In the genomic region with DNA sequence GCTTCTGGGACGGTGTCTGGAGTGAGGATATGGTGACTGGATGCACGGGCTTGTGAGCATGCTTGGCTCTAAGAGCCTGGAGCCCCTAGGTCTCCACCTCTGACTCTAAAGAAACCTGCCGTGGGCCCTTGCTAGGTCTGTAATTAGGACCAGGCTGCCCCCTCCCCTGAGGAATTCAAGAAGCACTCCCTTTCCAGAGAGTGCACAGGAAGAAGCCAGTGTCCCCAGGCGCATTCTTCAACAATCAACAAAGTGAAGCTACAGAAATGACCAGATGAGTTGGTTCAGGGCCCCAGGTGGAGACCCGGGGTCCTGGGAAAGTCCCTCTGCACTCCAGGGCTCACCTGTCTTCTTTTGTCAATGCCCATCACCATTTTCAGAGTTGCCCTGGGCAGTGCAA, we compare ENCODE assay signal across 27 mouse cellular contexts. TPM values are rescaled to one million over a fixed set of nuclear protein-coding genes. Genes with fewer than 3 reads are reported as not detected.
"Had no signal": no experiment of that assay in that cellular context is flagged by ENCODE, and none has a peak within 500 bp of the region (broad histone marks: within the 10 kb centered on the region; RNA-seq: fewer than 3 reads in every experiment).

No protein-coding gene starts in this region.

- ATAC-seq: liver, embryonic 12.5 days; midbrain, embryonic 15.5 days had no signal

- H3K36me3 ChIP-seq: limb, embryonic 12.5 days; limb, embryonic 15.5 days; liver, embryonic 12.5 days; liver, embryonic 15.5 days; lung, embryonic 15.5 days; midbrain, embryonic 12.5 days; midbrain, embryonic 15.5 days; neural tube, embryonic 13.5 days; stomach, embryonic 15.5 days had no signal

- H3K4me1 ChIP-seq: liver, embryonic 12.5 days; liver, embryonic 15.5 days; stomach, embryonic 15.5 days had no signal

- H3K9me3 ChIP-seq: limb, embryonic 12.5 days; limb, embryonic 15.5 days; liver, embryonic 12.5 days; liver, embryonic 15.5 days; lung, embryonic 15.5 days; megakaryocyte, embryonic 14.5 days; midbrain, embryonic 12.5 days; midbrain, embryonic 15.5 days; neural tube, embryonic 13.5 days; stomach, embryonic 15.5 days had no signal

- H3K27me3 ChIP-seq: liver, embryonic 12.5 days; lung, embryonic 15.5 days; stomach, embryonic 15.5 days had no signal

- DNase-seq: kidney, postnatal 25 days; left cerebral cortex, postnatal 4 days; lung, adult 18-20 months; lung, postnatal 10 days; lung, postnatal 36 days; retina, postnatal 1 day; right cerebral cortex, postnatal 25 days; spleen, adult 18-20 months; thymus, postnatal 25 days had no signal

- H3K4me2 ChIP-seq: limb, embryonic 12.5 days; limb, embryonic 15.5 days; liver, embryonic 12.5 days; liver, embryonic 15.5 days; lung, embryonic 15.5 days; midbrain, embryonic 12.5 days; midbrain, embryonic 15.5 days; neural tube, embryonic 13.5 days; stomach, embryonic 15.5 days had no signal

- H3K9ac ChIP-seq: limb, embryonic 12.5 days; limb, embryonic 15.5 days; liver, embryonic 12.5 days; liver, embryonic 15.5 days; lung, embryonic 15.5 days; midbrain, embryonic 12.5 days; midbrain, embryonic 15.5 days; neural tube, embryonic 13.5 days; stomach, embryonic 15.5 days had no signal

- H3K27ac ChIP-seq: kidney, postnatal 0 days; layer of hippocampus, adult 2 months; limb, embryonic 12.5 days; limb, embryonic 15.5 days; liver, embryonic 12.5 days; liver, embryonic 15.5 days; lung, embryonic 15.5 days; midbrain, embryonic 12.5 days; midbrain, embryonic 15.5 days; neural tube, embryonic 13.5 days; stomach, embryonic 15.5 days had no signal

- H3K4me3 ChIP-seq: layer of hippocampus, adult 2 months; limb, embryonic 12.5 days; limb, embryonic 15.5 days; liver, embryonic 12.5 days; liver, embryonic 15.5 days; lung, embryonic 15.5 days; megakaryocyte, embryonic 14.5 days; midbrain, embryonic 12.5 days; midbrain, embryonic 15.5 days; myocyte; neural tube, embryonic 13.5 days; stomach, embryonic 15.5 days had no signal

RNA-seq across cellular contexts. Expression of gene Clrn3, which starts 51.2 kb away (rescaled TPM):
- total RNA-seq: layer of hippocampus, adult 2 months; layer of hippocampus, postnatal 14 days; left cerebral cortex, adult 8-10 months; left cerebral cortex, postnatal 14 days; left cerebral cortex, postnatal 4 days; monocyte, adult 5-6 weeks; neutrophil, adult 5-6 weeks had no signal
- polyA plus RNA-seq: limb, embryonic 12.5 days; limb, embryonic 15.5 days; liver, embryonic 12.5 days; midbrain, embryonic 12.5 days; midbrain, embryonic 15.5 days; myocyte; neural tube, embryonic 13.5 days had no signal
